Mouse (Mus musculus) adrenal gland, postnatal 25 days (tissue): ENCODE data around the gene Sult1e1. TPM values are rescaled to one million over a fixed set of nuclear protein-coding genes. Genes with fewer than 3 reads are reported as not detected.

Experiments
- DNase-seq: peaks from one replicate; pipeline ENCODE4 v3.0.0; 2021; ENCODE audit warnings: mixed read lengths
- long read RNA-seq: library from polyadenylated mRNA; stranded (forward); transcript quantifications from one replicate; pipeline ENCODE4 v2.0.0, GENCODE M21; 2021
- total RNA-seq: library from RNA; stranded (reverse); gene quantifications from 2 replicates; pipeline ENCODE4 v1.2.3, GENCODE M21; 2021

The Sult1e1 gene
- total RNA-seq: 0.24 TPM in 1 of 2 replicates, not detected in the other
- long read RNA-seq, partial matches to known transcripts: 0 of 1 reads
- long read RNA-seq, other reads (novel, unspliced or antisense): 1 of 1 reads

DNA sequence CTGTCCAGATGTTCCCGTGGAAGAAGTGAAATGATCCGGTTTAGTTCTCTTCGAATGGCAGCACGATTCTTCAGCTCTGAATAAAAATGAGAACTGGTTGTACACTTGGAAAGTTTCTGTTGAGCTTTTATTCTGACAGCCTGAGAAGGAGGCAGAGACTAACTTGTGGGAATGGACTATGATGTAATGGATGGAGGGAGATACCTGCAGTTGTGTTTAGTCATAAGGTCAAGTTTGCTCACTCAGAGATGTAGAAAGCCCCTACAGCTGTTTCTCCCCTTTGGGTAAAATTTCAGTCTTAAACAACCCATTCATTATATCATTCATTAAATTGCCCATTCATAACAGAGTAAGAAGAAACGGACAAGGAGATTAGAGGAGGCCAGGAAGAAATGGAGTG lies at the start of gene Sult1e1:
Gene Sult1e1 (minus strand): TSS at position 101 of the 400 bp plus-strand sequence.
- DNase-seq: no peak

DNA sequence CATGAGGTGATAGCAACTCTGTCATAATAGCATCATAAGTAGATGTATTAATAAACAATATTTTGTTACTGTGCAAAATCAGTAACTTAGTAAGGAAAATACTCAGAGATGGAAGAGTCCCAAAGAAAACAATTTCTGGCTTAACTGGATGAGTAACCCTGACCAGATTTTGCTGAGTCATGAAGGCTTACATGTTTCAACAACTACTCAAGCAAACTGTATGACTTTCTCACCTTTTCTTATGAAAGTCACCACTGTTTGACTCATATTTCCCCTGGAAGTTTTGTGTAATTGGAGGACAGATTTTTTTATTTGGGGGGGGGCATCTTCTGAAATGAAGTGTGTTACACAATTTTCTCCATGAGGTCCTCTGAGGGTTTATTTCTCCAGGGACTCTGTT lies 31.3 kb upstream of the Sult1e1 start:
- DNase-seq: no peak

DNA sequence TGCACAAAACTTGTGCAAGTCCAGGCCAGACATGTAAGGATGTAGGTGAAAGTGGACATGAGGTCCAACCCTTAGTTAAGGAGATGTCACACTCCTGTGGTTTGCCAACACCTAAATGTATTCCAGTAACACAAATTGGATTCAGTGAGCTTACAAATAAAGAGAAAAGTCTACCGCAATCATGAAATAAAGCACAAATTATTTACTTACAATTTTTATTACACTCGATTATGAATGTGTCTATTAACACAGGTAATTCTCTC lies 23.7 kb upstream of the Sult1e1 start:
- DNase-seq: no peak

DNA sequence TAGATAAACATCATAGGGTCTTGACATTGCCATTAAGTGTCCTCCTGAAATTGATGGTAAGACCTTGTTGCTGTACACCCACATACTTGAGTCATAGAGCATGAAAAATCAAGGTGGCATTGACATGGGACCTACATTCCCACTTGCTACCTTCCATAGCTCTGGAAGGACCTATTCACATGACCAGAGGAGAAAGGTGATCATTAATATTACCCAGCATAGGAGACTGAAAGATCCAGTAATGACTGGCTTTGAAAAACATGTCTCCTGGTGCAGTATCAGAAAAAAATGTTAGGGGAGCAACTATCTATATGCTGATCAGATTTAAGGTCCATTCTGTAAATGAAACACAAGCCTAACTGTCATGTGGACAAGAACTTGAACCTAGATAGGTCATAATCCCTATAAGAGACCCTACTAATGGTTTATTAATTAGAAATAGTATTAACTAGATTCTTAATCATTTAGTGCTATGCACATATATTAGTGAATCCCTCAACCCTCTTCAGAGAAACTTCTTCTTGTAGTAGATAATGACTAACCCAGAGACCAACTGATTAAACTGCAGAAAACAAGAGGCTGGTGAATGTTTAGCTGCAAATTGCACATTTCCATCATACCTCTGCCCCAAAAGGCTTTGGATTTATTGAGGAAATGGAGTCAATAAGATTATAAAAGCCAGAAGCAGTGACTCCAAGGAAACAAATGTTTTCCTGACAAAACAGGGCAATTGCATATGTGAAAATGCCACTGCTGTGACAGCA lies 23.2 kb upstream of the Sult1e1 start:
- no peak for DNase-seq

DNA sequence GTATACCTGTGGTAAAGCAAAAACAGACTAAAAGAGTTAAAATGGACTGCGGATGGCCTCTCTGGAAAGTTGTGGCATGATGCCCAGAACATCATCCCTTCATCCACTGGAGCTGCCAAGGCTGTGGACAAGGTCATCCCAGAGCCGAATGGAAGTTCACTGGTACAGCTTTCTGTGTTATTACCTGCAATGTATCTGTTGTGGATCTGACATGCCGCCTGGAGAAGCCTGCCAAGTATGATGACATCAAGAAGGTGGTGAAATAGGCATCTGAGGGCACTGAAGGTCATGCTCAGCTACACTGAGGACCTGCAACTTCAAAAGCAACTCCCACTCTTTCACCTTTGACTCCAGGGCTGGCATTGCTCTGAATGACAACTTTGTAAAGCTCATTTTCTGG lies 9.6 kb upstream of the Sult1e1 start:
- DNase-seq: peak; percentile 57

DNA sequence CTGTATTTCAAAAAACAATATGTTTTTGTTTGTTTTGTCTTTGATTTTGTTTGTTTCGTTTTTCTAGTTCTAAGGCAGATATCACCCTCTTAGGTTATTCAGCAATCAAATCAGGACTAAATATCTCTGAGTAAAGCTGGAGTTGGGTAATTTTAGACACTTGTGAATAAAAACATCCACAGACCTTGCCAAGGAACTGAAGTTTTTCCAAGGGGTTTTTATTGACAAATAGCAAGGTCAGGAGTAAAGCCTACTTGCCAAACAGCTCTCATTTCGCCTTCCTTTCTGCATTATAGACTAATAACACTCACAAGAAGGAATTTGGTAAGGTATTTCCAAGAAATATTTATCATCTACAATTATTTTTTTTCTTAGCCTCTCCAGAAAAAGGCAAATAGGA lies 6.5 kb upstream of the Sult1e1 start:
- no peak for DNase-seq

GRCm38 (mm10) chr5:87589916-87590315 lies 1.5 kb downstream of the Sult1e1 start:
- no peak for DNase-seq

DNA sequence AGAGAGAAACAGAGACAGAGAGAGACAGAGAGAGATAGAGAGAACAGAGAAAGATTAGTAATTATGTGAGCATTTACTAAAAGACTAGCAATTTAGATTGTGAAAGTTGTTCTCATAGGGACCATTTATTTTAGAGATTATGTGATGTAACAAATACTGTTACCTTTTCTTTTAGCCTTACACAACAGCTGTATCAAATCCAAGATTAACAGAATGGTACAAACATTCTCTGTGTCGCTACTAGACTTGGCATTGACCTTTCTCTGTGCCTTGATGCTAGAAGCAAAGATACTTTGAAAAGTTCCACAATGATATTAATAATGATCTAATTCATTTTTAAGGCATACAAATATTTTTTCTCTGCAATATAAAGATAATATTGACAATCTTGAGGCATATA lies 11.0 kb downstream of the Sult1e1 start:
- DNase-seq: no peak

DNA sequence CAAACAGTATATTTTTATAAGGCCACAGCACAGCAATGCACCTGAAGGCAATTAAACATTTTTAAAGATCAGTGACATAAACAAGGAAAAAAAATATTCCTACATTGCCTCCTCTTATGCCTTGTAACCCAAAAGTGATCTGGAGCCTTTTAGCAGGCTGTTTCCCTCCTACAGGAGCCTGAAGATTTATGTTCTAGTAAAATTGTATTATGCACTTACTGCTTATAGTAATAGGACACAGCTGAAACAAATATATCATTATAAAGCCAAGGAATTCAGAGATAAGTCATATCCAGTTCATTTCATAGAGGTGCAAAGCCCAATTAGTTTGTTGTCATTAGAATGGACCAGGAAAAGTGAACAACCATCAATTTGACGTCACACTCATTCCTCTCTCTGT lies 17.2 kb downstream of the Sult1e1 start:
- DNase-seq: no peak

DNA sequence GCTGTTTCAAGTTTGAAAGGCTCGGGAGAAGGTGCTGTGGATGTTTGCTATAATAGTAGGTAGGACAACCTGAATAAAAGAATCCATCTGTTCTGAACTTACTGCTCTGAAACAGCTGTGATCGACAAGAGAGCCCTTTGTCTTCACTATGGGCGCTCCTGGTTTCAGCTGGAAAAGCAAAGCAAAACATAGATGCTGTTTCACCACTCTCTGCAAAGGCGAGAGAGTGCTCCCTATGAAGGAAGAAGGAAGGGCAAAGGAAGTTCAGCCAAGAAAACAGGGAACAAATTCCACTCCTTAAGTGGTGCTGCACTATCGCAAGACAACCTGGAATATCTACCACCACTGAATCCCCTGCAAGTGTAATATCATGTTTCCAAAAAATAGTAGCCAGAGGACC lies 17.9 kb downstream of the Sult1e1 start:
- no peak for DNase-seq

GRCm38 (mm10) chr5:87572781-87573180 lies 18.6 kb downstream of the Sult1e1 start:
- DNase-seq: no peak

- DNase-seq: no peak
These were observed 22.5 kb downstream of the Sult1e1 start, which contains the start of gene Sult1d1 for GRCm38 (mm10) chr5:87568845-87569244. Gene Sult1d1, minus strand, starts transcription at chr5:87569027.

DNA sequence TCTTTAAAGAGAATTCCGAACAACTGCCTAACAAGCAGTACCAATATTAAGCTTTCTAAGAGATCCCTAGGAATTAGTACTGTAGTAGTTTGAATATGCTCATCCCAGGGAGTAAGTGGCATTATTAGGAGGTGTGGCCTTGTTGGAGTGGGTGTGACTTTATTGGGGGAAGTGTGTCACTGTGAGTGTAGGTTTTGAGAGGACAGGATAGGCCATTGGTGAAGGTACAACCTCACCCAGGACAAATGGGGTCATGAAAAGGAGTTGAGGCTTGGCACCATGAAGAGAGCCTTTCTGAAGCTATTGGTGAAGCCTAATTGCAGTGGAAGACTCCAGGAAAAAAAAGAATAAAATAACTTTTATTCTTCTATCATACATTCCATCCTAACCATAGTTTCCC lies 24.1 kb downstream of the Sult1e1 start:
- no peak for DNase-seq

DNA sequence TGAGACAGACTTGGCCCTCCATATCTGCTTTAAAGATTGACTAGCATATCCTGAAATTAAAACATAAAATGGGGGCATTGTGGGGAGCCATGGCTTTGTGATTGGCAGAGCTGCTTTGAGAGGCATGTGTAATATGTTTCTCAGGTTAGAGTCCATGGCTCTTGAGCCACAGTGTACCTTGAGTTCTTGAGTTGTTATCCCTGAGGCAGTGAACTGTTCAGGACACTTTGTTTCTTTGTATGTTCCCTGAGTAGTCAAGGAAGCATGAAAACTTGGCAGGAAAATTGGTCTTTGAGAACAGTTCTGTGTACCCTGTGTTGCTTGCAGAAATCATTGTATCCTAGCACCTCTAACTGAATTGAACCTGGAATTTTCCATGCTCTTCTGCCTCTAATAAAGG lies 28.4 kb downstream of the Sult1e1 start:
- DNase-seq: no peak

- DNase-seq: no peak
These were observed 28.9 kb downstream of the Sult1e1 start for GRCm38 (mm10) chr5:87562526-87562925.

- DNase-seq: peak; percentile 2
These were observed 31.2 kb downstream of the Sult1e1 start for GRCm38 (mm10) chr5:87560145-87560544.

- DNase-seq: no peak
These were observed 40.5 kb downstream of the Sult1e1 start for GRCm38 (mm10) chr5:87550935-87551334.

DNA sequence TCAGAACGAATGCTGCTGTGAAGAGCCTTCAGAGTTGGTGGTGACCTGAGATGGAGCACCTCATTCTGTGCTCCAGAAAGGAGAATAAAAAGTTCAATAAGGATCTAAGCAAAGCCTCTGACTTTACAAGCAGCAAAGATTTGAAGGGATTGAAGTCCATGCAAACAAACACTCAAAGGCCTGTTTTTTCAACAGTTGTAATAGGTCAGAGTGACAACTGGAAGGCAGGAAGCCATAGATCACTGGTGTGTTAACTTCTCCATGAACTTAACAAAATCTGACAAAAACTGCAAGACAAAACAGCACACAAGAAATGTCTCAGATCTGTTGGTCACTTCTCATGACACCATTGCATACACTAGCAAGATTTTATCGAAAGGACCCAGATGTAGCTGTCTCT lies 53.3 kb downstream of the Sult1e1 start, which contains the start of gene Sult1b1:
Gene Sult1b1 (minus strand): TSS at position 85 of the 400 bp plus-strand sequence.
- no peak for DNase-seq

GRCm38 (mm10) chr5:87535994-87536644 lies 55.3 kb downstream of the Sult1e1 start:
- DNase-seq: no peak

DNA sequence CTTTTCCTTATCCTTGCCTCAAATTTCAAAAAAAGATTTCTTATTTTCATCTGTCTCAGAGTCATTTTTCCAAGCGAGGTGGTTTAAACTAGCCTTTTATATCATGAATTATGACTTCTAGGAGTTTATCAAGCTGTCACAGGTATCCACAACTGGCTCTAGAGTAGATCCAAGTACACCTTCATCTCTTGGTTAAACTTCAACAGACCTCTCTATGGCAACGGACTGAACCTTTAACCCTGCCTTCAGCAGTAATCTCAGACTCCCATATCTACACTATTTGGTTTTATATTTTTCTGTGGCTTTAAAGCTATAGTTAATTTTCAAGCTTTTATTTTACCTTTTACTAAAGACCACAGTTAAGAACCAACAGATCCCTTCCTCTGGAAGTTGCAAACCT lies 59.1 kb downstream of the Sult1e1 start:
- DNase-seq: no peak
